Mouse (Mus musculus): ENCODE results near the gene Tmem231. TPM values are rescaled to one million over a fixed set of nuclear protein-coding genes. Genes with fewer than 3 reads are reported as not detected.

Tmem231 gene
- polyA plus RNA-seq, 1 experiment, result 4.5 TPM

DNA sequence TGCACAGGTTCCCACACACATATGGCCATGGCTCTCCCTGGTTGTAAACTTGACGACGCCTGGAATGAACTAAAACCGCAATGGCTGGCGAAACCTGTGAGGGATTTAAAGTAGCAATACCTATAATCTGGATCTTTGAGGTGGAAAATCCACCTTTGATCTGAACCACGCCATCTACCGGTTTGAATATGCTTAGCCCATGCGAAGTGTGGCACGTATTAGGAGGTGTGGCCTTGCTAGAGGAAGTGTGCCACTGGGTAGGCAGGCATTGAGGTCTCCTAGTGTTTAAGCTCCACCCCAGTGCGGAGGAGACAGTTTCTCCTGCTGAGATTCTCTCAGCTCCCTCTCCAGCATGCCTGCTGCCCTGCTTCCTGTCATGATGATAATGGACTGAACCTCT lies 56.0 kb downstream of the Tmem231 start:
- no peaks in the 10 kb centered on the region for H3K27me3 ChIP-seq (ENCODE audit: control insufficient read depth, insufficient read depth, insufficient read length)
- no peaks in the 10 kb centered on the region for H3K36me3 ChIP-seq (ENCODE audit: control insufficient read depth, insufficient read depth)
- TF ChIP-seq SRF (IDR thresholded peaks at IDR 0.05; ENCODE audit: control insufficient read depth, insufficient read length, low read depth), result no peak
- no peaks in the 10 kb centered on the region for H3K79me2 ChIP-seq (ENCODE audit: control insufficient read depth, insufficient read depth)
- H3ac ChIP-seq (ENCODE audit: control insufficient read depth, insufficient read length), result no peak overlapping the region
- no peak overlapping the region for H3K4me2 ChIP-seq (ENCODE audit: low read depth)
- no peak overlapping the region for H3K4me3 ChIP-seq

DNA sequence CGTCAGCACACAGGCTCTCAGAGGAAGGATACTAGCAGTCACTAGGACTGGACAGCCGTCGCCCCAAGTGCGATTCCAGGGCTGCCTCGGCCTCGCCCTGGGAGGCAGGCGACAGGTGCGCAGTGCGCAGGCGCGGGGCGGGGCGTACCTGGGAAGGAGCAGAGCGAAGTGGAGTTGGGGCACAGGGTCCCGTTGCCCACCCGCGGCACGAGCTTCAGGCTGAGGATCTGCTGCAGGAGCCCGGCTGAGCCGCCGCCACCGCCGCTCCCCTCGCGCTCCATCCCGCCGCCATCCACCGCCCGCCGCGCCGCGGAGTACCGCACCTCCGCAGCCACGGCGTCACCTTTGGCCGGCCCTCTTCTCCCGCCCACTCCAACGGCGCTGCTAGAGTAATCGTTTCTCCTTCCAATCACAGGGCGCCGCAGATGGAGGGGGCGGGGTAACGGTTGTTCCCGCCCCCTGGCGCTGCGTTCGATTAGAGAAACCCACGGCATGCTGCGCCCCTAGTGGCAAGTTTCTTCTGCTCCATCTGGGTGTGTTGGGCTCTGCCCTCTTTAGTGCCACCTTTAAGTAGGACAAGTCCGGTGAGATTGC lies 57.2 kb downstream of the Tmem231 start, which contains the start of gene Tmem170:
TSS of gene Tmem170 (minus strand) at position 396 of the 594 bp plus-strand sequence.
- peak in 2 of 3 experiments; percentile 52 to 73 for TF ChIP-seq MYOG (IDR thresholded peaks at IDR 0.05; ENCODE audit: control insufficient read depth in 1 of 3, insufficient read depth in 1 of 3, insufficient read length in 2 of 3, low read depth in 2 of 3)
- TF ChIP-seq TCF12 (IDR thresholded peaks at IDR 0.05; ENCODE audit: insufficient read depth, poor library complexity, severe bottlenecking), result no peak
- TF ChIP-seq TCF3 (IDR thresholded peaks at IDR 0.05; ENCODE audit: insufficient read length, low read depth), result no peak
- TF ChIP-seq MAX (IDR thresholded peaks at IDR 0.05; ENCODE audit: low read depth), result no peak
- TF ChIP-seq REST (IDR thresholded peaks at IDR 0.05; ENCODE audit: insufficient read depth, insufficient read length), result no peak
- peak; percentile 72 for TF ChIP-seq E2F4 (IDR thresholded peaks at IDR 0.05; ENCODE audit: insufficient read depth)
- no peak for TF ChIP-seq CEBPB (IDR thresholded peaks at IDR 0.05; ENCODE audit: insufficient read depth, poor library complexity, severe bottlenecking)
- TF ChIP-seq USF1 (IDR thresholded peaks at IDR 0.05; ENCODE audit: low read depth), result no peak
- peak in 2 of 3 experiments; percentile 42 to 85 for TF ChIP-seq MYOD1 (IDR thresholded peaks at IDR 0.05; ENCODE audit: control insufficient read depth in 1 of 3, insufficient read length in 2 of 3, low read depth in 2 of 3)
- peak; percentile 87 for TF ChIP-seq POLR2A (IDR thresholded peaks at IDR 0.05; ENCODE audit: insufficient read length, low read depth)
- TF ChIP-seq SRF (IDR thresholded peaks at IDR 0.05; ENCODE audit: control insufficient read depth, insufficient read length, low read depth), result peak; percentile 27
- peak; percentile 59 for TF ChIP-seq POLR2AphosphoS2 (IDR thresholded peaks at IDR 0.05; ENCODE audit: insufficient read length, low read depth)
- Histone ChIP-seq H3K36me3 (ENCODE audit: control insufficient read depth, insufficient read depth) (no peaks in the 10 kb centered on the region), H3ac (ENCODE audit: control insufficient read depth, insufficient read length) (peak within 1 kb of the TSS; percentile 1)

DNA sequence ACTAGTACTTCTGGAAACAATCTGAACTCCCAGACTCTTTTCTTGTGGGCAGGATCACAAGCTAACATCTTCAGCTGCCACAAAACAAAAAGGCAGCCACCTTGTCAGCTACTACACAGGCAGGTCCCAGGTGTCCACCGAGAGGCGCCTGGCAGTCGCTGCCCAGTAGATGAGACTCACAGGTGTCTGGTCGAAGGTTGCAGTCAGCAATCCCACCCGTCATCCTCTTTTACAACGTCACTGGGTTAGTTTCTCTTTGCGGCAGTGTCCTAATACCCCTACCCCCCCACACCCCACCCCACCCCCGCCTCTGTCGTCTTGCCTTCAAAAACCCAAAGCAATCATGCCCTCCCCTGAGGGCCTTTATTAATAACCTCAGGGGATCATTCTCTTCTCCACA lies 57.9 kb downstream of the Tmem231 start:
- no peaks in the 10 kb centered on the region for H3K36me3 ChIP-seq (ENCODE audit: control insufficient read depth, insufficient read depth)
- H3K4me2 ChIP-seq (ENCODE audit: low read depth), result peak overlapping the region; percentile 80
- TF ChIP-seq POLR2A (IDR thresholded peaks at IDR 0.05; ENCODE audit: insufficient read length, low read depth), result no peak
- TF ChIP-seq POLR2AphosphoS2 (IDR thresholded peaks at IDR 0.05; ENCODE audit: insufficient read length, low read depth), result no peak
- no peak for TF ChIP-seq USF1 (IDR thresholded peaks at IDR 0.05; ENCODE audit: low read depth)
- no peak for TF ChIP-seq MAX (IDR thresholded peaks at IDR 0.05; ENCODE audit: low read depth)
- no peak for TF ChIP-seq SRF (IDR thresholded peaks at IDR 0.05; ENCODE audit: control insufficient read depth, insufficient read length, low read depth)
- TF ChIP-seq TCF3 (IDR thresholded peaks at IDR 0.05; ENCODE audit: insufficient read length, low read depth), result no peak
- TF ChIP-seq REST (IDR thresholded peaks at IDR 0.05; ENCODE audit: insufficient read depth, insufficient read length), result no peak
- no peak for TF ChIP-seq TCF12 (IDR thresholded peaks at IDR 0.05; ENCODE audit: insufficient read depth, poor library complexity, severe bottlenecking)
- TF ChIP-seq MYOD1 (IDR thresholded peaks at IDR 0.05; ENCODE audit: control insufficient read depth in 1 of 3, insufficient read length in 2 of 3, low read depth in 2 of 3), result no peak
- no peaks in the 10 kb centered on the region for H3K27me3 ChIP-seq (ENCODE audit: control insufficient read depth, insufficient read depth, insufficient read length)
- no peaks in the 10 kb centered on the region for H3K79me2 ChIP-seq (ENCODE audit: control insufficient read depth, insufficient read depth)
- peak overlapping the region; percentile 1 for H3ac ChIP-seq (ENCODE audit: control insufficient read depth, insufficient read length)
- H3K4me3 ChIP-seq, result peak overlapping the region; percentile 35

More for the DNA sequence above, 57.2 kb downstream of the Tmem231 start, which contains the start of gene Tmem170:
- Histone ChIP-seq H3K4me2 (ENCODE audit: low read depth) (peak within 1 kb of the TSS; percentile 80), H3K4me3 (peak within 1 kb of the TSS; percentile 35), H3K27me3 (ENCODE audit: control insufficient read depth, insufficient read depth, insufficient read length) (no peaks in the 10 kb centered on the region), H3K79me2 (ENCODE audit: control insufficient read depth, insufficient read depth) (no peaks in the 10 kb centered on the region)

DNA sequence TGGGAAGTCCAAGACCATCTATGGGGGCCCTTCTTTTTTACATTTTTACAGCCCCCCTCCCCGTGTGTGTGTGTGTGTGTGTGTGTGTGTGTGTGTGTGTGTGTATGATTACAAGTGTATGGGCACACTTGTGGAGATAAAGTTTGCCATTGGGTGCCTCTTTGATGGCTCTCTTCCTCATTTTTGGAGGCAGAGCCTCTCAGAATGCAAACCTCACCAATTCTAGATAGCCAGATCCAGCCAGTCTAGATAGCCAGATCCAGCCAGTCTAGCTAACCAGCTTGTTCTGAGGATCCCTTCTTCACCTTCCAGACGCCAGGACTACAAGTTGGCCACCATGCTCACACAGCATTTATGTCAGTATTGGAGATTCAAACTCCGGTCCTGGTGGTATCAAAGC lies 62.4 kb downstream of the Tmem231 start:
- H3K4me3 ChIP-seq, result no peak overlapping the region
- TF ChIP-seq MAX (IDR thresholded peaks at IDR 0.05; ENCODE audit: low read depth), result no peak
- no peak for TF ChIP-seq TCF3 (IDR thresholded peaks at IDR 0.05; ENCODE audit: insufficient read length, low read depth)
- no peak for TF ChIP-seq POLR2AphosphoS2 (IDR thresholded peaks at IDR 0.05; ENCODE audit: insufficient read length, low read depth)
- TF ChIP-seq TCF12 (IDR thresholded peaks at IDR 0.05; ENCODE audit: insufficient read depth, poor library complexity, severe bottlenecking), result no peak
- TF ChIP-seq USF1 (IDR thresholded peaks at IDR 0.05; ENCODE audit: low read depth), result no peak
- TF ChIP-seq SRF (IDR thresholded peaks at IDR 0.05; ENCODE audit: control insufficient read depth, insufficient read length, low read depth), result no peak
- TF ChIP-seq E2F4 (IDR thresholded peaks at IDR 0.05; ENCODE audit: insufficient read depth), result no peak
- no peak for TF ChIP-seq CEBPB (IDR thresholded peaks at IDR 0.05; ENCODE audit: insufficient read depth, poor library complexity, severe bottlenecking)
- TF ChIP-seq REST (IDR thresholded peaks at IDR 0.05; ENCODE audit: insufficient read depth, insufficient read length), result no peak
- TF ChIP-seq POLR2A (IDR thresholded peaks at IDR 0.05; ENCODE audit: insufficient read length, low read depth), result no peak
- TF ChIP-seq MYOD1 (IDR thresholded peaks at IDR 0.05; ENCODE audit: control insufficient read depth in 1 of 3, insufficient read length in 2 of 3, low read depth in 2 of 3), result no peak
- no peak for TF ChIP-seq MYOG (IDR thresholded peaks at IDR 0.05; ENCODE audit: control insufficient read depth in 1 of 3, insufficient read depth in 1 of 3, insufficient read length in 2 of 3, low read depth in 2 of 3)
- H3K79me2 ChIP-seq (ENCODE audit: control insufficient read depth, insufficient read depth), result no peaks in the 10 kb centered on the region
- no peaks in the 10 kb centered on the region for H3K27me3 ChIP-seq (ENCODE audit: control insufficient read depth, insufficient read depth, insufficient read length)
- no peak overlapping the region for H3ac ChIP-seq (ENCODE audit: control insufficient read depth, insufficient read length)
- no peak overlapping the region for H3K4me2 ChIP-seq (ENCODE audit: low read depth)
- H3K36me3 ChIP-seq (ENCODE audit: control insufficient read depth, insufficient read depth), result no peaks in the 10 kb centered on the region

DNA sequence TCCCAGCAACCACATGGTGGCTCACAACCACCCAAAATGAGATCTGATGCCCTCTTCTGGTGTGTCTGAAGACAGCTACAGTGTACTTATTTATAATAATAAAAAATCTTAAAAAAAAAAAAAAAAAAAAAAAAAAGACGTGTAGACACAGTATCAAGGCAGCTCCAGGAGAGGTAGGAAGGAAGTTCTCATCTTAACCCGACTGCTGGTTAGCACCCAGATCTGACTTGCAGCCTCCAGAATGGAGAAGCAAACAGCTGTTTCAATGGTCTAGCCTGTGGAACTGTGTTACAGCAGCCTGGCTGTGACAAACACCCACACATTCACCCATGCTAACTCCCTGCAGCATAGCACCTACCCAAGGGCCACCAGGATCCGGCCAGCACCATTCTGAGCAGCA lies 63.3 kb downstream of the Tmem231 start:
- Histone ChIP-seq H3K27me3 (ENCODE audit: control insufficient read depth, insufficient read depth, insufficient read length) (no peaks in the 10 kb centered on the region), H3K4me2 (ENCODE audit: low read depth) (no peak overlapping the region), H3K79me2 (ENCODE audit: control insufficient read depth, insufficient read depth) (no peaks in the 10 kb centered on the region), H3K4me3 (no peak overlapping the region), H3K36me3 (ENCODE audit: control insufficient read depth, insufficient read depth) (peaks cover 3% of the 10 kb centered on the region), H3ac (ENCODE audit: control insufficient read depth, insufficient read length) (no peak overlapping the region)
- TF ChIP-seq POLR2AphosphoS2 (IDR thresholded peaks at IDR 0.05; ENCODE audit: insufficient read length, low read depth) (no peak), POLR2A (IDR thresholded peaks at IDR 0.05; ENCODE audit: insufficient read length, low read depth) (no peak), USF1 (IDR thresholded peaks at IDR 0.05; ENCODE audit: low read depth) (no peak), TCF12 (IDR thresholded peaks at IDR 0.05; ENCODE audit: insufficient read depth, poor library complexity, severe bottlenecking) (no peak), MYOG (IDR thresholded peaks at IDR 0.05; ENCODE audit: control insufficient read depth in 1 of 3, insufficient read depth in 1 of 3, insufficient read length in 2 of 3, low read depth in 2 of 3) (no peak), REST (IDR thresholded peaks at IDR 0.05; ENCODE audit: insufficient read depth, insufficient read length) (no peak), CEBPB (IDR thresholded peaks at IDR 0.05; ENCODE audit: insufficient read depth, poor library complexity, severe bottlenecking) (no peak), MAX (IDR thresholded peaks at IDR 0.05; ENCODE audit: low read depth) (no peak), MYOD1 (IDR thresholded peaks at IDR 0.05; ENCODE audit: control insufficient read depth in 1 of 3, insufficient read length in 2 of 3, low read depth in 2 of 3) (no peak), SRF (IDR thresholded peaks at IDR 0.05; ENCODE audit: control insufficient read depth, insufficient read length, low read depth) (no peak), E2F4 (IDR thresholded peaks at IDR 0.05; ENCODE audit: insufficient read depth) (no peak), TCF3 (IDR thresholded peaks at IDR 0.05; ENCODE audit: insufficient read length, low read depth) (no peak)

Measured in myocyte (in vitro differentiated cells).